Mouse (Mus musculus) cerebellum, postnatal 10 days (tissue): ENCODE results near the gene Gm42372.

Experiments
- DNase-seq, 2 experiments: peaks; one replicate each; pipeline ENCODE4 v3.0.0; 2021; ENCODE audit warnings: mixed read lengths in 2 of 2

The Gm42372 gene

DNA sequence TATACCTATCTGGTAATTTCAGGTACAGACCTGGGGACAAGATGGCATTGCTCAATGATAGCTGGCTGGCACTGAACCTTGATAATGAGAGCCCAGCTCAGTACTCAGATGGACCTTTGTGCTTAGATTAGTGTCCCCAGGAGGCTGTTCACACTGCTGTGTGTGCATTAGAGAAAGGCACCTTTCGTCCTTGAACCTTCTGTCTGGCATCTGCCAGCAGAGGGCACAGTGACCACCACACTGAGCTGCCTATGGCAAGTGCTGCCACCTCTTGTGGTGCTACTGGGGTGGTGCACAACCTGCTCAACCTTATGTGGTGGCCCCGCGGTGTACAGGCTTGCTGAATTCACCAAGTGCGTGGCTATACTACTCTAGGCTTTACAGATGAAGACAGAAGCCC is 24.4 kb downstream of the Gm42372 start:
- peak; percentile 67 to 72 for DNase-seq

GRCm38 (mm10) chr7:17009326-17010009 is 26.6 kb downstream of the Gm42372 start:
- DNase-seq = no peak

DNA sequence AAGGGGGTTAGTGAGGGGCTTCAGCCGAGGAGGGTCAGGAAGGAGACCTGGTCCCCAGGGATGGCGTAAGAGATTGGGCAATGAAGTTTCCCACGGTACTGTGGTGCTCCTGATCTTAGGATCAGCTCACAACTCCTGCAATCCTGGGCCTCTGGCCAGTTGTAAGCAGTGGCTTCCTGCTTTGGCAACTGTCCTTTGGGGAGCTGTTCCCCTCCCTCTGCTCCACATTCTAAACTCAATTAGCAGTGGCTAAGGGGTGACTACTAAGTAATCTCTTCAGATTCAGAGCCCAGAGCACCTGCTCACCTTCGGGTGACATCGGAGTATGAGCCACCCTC is 27.1 kb downstream of the Gm42372 start:
- DNase-seq = no peak

DNA sequence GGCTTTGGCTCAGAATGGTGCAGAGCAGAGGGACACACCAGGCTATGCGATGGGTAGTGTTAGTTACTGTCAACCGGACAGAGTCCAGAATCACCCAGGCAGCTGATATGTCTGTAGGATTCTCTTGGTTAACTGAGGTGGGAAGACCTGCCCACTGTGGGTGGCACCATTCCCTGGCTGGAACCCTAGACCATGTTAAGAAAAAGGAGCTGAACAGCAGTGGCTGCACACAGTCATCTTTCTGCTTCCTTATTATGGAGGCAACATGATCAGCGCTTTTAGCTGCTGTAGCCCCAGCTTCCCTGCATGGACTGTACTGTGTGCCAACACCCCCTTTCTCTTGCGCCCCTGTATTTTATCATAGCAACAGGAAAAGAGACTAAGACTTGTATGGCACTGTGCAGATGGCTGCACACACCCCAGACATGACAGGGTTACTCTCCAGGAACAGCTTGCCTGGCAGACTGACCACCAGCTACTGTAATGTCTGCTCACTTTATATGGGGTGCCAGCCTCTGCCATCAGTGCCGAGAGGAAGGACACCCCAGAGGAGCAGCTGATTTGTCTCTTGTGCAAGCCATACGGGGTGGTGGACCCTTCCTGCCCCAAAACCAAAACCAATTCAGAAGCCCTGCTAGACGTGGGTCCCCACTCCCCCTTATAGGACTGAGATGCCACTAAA is 29.2 kb downstream of the Gm42372 start:
- DNase-seq = peak; percentile 80

- DNase-seq = peak in 1 of 2 experiments; percentile 39
These were observed 32.5 kb downstream of the Gm42372 start for GRCm38 (mm10) chr7:17015381-17015780.

DNA sequence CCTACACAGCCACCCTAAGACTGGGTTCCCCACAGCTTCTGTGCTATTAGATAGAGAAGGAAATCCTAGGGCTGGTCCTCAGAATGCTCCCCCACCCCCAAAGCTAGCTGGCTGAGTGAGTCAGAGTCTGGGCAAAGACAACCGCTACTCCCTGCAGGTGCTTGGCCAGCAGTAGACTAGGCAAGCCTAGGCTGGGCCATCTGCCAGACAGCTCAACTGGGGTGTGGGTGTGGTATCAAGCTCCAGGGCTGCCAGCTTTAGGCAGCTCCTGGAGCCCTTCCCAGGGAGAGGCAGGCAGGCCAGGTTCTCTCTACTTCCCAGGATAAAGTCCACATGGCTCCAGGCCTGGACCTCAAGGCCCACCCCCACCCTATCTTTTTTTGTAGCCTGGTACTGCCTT is 34.1 kb downstream of the Gm42372 start:
- peak; percentile 98 to 99 for DNase-seq

GRCm38 (mm10) chr7:17017921-17018320 is 35.0 kb downstream of the Gm42372 start:
- DNase-seq = no peak

DNA sequence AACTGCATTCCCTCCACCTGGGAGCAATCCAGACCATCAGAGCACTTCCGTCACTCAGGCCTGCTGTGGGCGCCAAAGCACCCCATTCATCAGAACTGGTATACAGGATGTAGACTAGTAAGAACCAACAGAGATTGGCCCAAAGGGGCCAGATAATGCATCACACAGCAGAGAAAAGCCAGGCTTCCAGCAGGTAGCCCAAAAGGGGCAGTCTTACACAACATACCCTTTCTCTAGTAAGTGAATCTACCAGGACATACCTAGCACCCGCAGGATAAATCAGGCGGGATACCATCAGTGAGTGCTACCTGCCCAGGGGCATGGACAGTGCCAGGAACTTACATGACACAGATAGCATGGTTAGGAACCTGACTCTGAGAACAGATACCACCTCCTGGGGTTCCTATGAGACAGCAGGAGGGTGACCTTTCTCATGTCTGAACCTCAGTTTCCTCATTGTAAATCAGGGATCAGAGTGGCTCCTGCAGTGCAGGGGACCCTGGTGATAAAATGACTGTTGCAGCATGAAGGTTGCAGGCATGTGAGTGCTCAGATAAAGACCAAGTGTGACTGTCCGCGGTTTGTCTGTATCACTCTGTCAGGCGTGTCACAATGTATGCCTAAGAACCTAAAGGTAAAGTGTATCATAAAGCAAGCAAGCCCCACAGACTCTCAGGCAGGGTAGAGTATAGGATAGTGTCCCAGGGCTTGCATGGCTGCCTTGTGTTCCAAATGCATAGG is 36.7 kb downstream of the Gm42372 start:
- DNase-seq = no peak

DNA sequence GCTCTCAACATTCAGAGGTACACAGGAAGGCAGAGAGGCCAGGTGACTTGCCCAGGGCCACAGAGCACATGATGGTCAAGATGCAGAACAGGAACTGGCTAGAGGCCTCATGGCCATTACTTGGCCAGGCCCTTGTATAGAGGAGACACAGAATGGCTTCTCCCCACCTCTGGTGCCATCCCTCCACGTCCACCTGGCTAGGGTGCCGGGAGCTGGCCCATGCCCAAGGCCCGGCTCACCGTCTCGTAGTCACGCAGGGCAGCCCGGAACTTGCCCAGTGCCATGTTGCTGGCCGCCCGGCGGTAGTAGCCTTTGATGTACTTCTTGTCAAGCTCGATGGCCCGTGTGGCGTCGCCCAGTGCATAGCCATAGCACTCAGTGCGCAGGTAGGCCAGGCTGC is 39.3 kb downstream of the Gm42372 start:
- peak in 1 of 2 experiments; percentile 42 for DNase-seq

DNA sequence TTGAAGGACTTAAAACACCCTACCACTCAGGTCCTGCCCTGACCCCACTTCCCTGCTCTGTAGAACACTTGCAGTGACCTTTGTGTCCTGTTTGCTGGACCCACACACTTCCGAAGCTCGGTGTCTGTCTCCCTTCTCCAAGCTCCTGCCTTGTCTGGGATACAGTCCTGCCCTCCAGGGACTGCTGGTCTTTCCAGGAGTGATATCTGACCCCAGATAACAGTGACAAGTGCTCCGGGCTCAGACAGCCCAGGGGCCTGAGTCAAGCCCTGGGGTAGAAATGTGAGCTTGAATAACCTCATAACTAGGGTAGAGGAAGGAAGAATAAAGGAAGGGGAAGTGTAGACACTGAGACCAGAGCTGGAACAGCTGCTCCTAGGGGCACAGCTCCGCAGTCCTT is 40.8 kb downstream of the Gm42372 start:
- DNase-seq = no peak

DNA sequence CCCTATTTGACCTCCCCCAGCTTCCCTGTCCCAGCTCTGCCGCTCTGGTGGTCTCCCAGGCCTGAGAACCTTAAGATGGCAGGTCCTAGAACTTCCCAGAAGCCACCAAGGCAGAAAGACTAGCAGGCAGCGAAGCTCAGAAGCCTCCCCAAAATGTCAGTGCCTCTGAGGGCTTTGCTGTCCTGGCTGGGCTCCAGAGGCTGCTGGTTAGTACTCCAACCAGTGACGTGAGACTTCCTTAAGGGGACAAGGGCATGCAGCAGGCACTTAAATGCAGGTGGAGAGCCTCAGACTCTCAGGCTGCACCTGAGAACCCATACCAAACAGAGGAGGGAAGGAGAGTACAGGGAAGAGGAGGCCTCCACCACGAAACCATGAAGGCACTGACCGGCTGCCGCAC is 41.3 kb downstream of the Gm42372 start:
- peak; percentile 51 to 58 for DNase-seq

- peak in 1 of 2 experiments; percentile 49 for DNase-seq
These were observed 42.1 kb downstream of the Gm42372 start for GRCm38 (mm10) chr7:17024814-17025504.

DNA sequence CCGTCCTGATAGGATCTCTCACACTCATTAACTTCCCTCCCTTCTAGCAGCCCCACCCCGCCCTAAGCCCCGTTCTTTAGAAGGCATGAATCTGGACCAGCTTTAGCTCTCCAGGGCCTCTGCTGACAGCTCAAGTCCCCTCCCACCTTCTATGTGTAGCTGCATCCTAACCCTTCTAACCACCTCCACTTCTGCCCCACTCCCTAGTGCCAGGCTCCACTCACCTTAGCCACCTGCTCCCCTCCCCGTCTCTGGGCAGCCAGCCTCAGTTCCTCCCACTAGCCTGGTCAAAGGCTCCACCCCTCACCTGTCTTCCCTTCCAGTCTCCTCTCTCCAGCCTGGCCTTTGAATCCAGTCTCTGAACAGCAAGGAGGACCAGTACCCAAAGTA is 42.6 kb downstream of the Gm42372 start:
- DNase-seq = no peak

- DNase-seq = no peak
These were observed 43.2 kb downstream of the Gm42372 start for GRCm38 (mm10) chr7:17025896-17026622.

DNA sequence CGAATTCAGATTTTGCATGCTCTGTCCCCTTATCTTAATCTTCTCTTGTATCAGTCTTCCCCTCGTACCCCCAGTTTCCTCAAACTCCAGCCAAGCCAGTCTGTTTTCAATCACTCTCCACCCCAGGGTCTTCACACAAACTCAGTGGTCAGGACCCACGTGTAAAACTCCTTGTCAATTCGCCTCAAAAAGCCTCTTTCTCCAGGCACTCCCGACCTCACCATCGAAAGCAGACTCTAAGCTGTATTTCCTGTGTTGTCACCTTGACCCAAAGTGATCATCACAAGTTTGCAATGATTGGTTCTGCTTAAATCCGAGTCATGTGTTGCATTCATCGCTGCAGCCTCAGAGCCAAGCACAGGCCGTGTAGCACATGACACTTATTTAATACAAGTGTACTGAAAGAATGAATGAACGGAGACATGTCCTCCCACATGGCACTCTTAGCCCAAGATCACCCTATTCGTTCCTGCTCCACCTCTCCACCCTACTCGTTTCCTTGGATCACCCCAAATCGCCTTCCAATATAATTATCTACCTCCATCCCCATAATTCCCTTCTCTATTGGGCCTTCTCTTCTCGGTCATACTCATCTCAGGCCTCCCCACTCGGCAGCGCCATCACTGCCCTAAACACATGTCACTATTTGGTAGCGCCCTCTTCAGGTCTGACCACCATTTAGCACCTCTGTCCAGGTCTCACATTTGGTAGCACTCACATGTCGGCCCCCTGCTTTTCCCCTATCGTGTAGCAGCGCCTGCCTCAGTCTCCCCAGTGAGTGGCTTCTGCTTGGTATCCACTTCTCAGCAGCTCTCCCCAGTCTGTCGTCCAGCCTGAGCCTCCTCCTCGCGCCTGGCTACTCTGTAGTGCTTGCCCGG is 44.1 kb downstream of the Gm42372 start:
- DNase-seq = peak; percentile 82 to 87

DNA sequence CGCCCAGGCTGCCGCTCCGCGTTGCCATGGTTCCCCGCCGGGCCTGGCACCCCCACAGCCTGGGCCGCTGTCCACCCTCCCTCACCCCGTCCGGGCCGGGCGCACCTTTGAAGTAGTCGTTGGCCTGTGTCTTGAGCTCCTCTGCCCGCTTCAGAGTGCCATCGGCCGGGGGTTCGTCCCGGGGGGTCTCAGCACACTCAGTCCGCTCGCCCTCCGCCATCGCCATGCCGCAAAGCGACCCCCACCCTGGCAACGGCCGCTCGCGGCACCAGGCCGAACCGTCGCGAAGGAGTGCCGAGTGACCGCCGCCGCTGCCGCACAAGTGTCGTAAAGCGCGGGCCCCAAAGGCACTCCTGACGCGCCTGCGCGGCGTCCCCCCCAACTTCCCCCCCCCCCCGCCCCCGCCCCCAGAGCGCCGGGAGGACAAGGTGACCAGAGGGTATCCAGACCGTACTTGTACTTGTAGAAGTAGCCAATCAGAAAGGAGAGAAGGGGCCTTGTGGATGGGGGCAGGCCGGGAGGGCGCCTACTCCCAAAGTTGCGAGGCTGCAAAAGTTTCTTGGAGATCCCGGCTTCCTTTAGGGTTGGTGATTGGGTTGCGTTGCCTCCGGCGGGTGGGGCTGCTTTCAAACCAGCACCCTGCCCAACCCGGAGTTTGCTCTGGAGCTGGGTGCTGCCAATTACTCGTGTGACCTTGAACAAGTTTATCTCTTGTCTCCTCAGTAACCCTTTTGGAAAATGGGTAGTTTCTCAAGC is 44.9 kb downstream of the Gm42372 start, which contains the start of gene Ppp5c:
Gene Ppp5c (minus strand): TSS at position 337 of the 756 bp plus-strand sequence.
- DNase-seq = peak; percentile 96 to 97

- DNase-seq = no peak
These were observed 46.0 kb downstream of the Gm42372 start for GRCm38 (mm10) chr7:17028923-17029322.

DNA sequence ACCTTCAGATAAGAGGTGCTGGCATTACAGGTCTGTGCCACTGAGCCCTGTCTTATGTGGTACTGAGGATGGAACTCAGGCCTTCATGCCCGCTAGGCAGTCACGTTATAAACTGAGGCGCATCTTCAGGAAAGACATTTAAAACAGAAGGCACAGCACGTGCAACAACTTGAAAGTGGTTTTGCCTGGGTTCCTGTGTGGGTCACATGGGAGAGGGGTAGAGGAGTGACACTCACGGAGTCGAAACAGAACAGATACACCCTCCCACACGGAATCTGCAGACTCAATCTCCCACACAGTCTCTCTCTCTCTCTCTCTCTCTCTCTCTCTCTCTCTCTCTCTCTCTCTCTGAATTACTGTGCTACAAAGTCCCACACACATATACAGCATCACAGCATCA is 47.4 kb downstream of the Gm42372 start:
- DNase-seq = no peak
